Mouse (Mus musculus): ENCODE measurements around the gene Rpl19. TPM values are rescaled to one million over a fixed set of nuclear protein-coding genes. Genes with fewer than 3 reads are reported as not detected.

Gene Rpl19
- polyA plus RNA-seq, 1 experiment from 2014 or later: 1,089 TPM

DNA sequence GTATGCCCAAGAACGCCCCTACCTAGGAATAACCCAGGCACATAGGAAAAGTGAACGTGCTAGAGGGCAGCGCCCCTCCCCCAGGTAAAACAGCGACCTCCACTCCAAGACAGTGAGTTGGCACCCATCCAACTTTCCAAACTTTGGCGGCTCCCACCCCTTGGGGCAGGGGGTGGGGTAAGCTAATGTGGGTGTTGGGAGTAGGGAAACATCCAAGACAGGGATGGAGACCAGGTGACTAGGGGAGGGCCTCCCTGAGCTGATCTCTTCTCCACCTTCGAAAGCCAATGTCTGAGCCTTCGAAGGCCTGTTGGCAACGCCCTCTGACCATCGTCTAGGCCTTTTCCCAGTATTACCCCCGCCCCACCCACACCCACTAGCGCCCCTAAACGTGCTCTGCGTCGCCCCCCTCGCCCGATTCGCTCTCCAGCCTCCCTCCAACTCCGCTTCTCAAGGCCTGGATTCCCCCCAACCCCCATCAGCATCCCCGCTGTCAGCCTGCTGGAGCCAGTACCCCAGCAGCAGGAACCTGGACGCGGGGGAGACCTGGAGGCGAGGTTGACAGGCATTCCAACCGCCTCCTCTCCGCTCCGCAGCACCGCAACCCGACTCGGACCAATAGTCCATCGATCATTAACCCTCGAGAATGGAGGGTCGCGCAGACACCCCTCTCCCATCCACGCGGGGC, 4.8 kb upstream of the Rpl19 start:
- no peaks in the 10 kb centered on the region for H3K36me3 ChIP-seq (replicated peaks; ENCODE audit: control insufficient read depth, insufficient read depth, low read depth, low read length)
- DNase-seq (ENCODE audit: low spot score): peak; percentile 48

DNA sequence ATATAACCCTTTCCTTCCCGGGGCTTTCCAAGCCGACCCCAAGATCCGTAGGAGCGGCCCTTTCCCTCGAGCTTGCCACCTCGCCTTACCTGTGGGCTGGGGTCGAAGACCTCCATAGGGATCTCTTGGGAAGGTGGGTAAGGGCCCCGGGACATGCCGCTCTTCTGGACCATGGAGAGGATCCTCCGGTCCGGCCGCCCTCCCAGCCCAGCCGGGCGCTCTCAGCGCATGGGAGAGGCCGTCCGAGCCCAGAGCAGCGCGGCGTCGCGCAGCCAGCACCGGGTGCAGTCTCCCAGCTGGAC, 4.3 kb upstream of the Rpl19 start:
- Histone ChIP-seq H3K4me1 (ENCODE audit: control insufficient read depth, insufficient read depth, low read length) (peaks cover 17% of the 10 kb centered on the region), H3K9me3 (replicated peaks; ENCODE audit: control insufficient read depth, low read length) (no peaks in the 10 kb centered on the region), H3K4me3 (ENCODE audit: low read depth, low read length) (peak overlapping the region; percentile 58), H3K27ac (replicated peaks; ENCODE audit: low read depth, low read length) (peak overlapping the region; percentile 89), H3K9ac (replicated peaks; ENCODE audit: low read length) (peak overlapping the region; percentile 93), H3K27me3 (ENCODE audit: control insufficient read depth, insufficient read depth, low read length) (no peaks in the 10 kb centered on the region), H3K36me3 (replicated peaks; ENCODE audit: control insufficient read depth, insufficient read depth, low read depth, low read length) (no peaks in the 10 kb centered on the region), H3K4me2 (ENCODE audit: low read depth, low read length) (peak overlapping the region; percentile 72)
- no peak for DNase-seq (ENCODE audit: low spot score)
- WGBS: 0% methylated on average over 23 of the region's 23 CpGs
- peak; percentile 20 for ATAC-seq (replicated peaks; ENCODE audit: insufficient number of reproducible peaks, low FRiP score, low TSS enrichment, low read depth)

More for the DNA sequence above, 4.8 kb upstream of the Rpl19 start:
- H3K9me3 ChIP-seq (replicated peaks; ENCODE audit: control insufficient read depth, low read length): no peaks in the 10 kb centered on the region
- H3K4me1 ChIP-seq (ENCODE audit: control insufficient read depth, insufficient read depth, low read length): peaks cover 17% of the 10 kb centered on the region
- peak overlapping the region; percentile 89; the same call in 1 of the 2 replicates for H3K27ac ChIP-seq (replicated peaks; ENCODE audit: low read depth, low read length)
- no peaks in the 10 kb centered on the region for H3K27me3 ChIP-seq (ENCODE audit: control insufficient read depth, insufficient read depth, low read length)
- WGBS: 4% methylated on average over 34 of the region's 34 CpGs
- ATAC-seq (replicated peaks; ENCODE audit: insufficient number of reproducible peaks, low FRiP score, low TSS enrichment, low read depth): no peak
- H3K9ac ChIP-seq (replicated peaks; ENCODE audit: low read length): peak overlapping the region; percentile 93
- H3K4me3 ChIP-seq (ENCODE audit: low read depth, low read length): peak overlapping the region; percentile 58
- peak overlapping the region; percentile 72 for H3K4me2 ChIP-seq (ENCODE audit: low read depth, low read length)

GRCm38 (mm10) chr11:98022555-98023371, 3.7 kb upstream of the Rpl19 start, which contains the start of gene Cacnb1:
TSS of gene Cacnb1 (minus strand) at chr11:98023034.
- peak within 1 kb of the TSS; percentile 93 for H3K9ac ChIP-seq (replicated peaks; ENCODE audit: low read length)
- peak within 1 kb of the TSS; percentile 89 for H3K27ac ChIP-seq (replicated peaks; ENCODE audit: low read depth, low read length)
- H3K4me3 ChIP-seq (ENCODE audit: low read depth, low read length): peak within 1 kb of the TSS; percentile 58
- peaks cover 17% of the 10 kb centered on the region for H3K4me1 ChIP-seq (ENCODE audit: control insufficient read depth, insufficient read depth, low read length)
- peak within 1 kb of the TSS; percentile 72 for H3K4me2 ChIP-seq (ENCODE audit: low read depth, low read length)
- DNase-seq (ENCODE audit: low spot score) (peak; percentile 82), ATAC-seq (replicated peaks; ENCODE audit: insufficient number of reproducible peaks, low FRiP score, low TSS enrichment, low read depth) (peak; percentile 45)
- no peaks in the 10 kb centered on the region for H3K36me3 ChIP-seq (replicated peaks; ENCODE audit: control insufficient read depth, insufficient read depth, low read depth, low read length)
- no peaks in the 10 kb centered on the region for H3K27me3 ChIP-seq (ENCODE audit: control insufficient read depth, insufficient read depth, low read length)
- no peaks in the 10 kb centered on the region for H3K9me3 ChIP-seq (replicated peaks; ENCODE audit: control insufficient read depth, low read length)
- under 1% methylated on average over 41 of the region's 52 CpGs for WGBS

DNA sequence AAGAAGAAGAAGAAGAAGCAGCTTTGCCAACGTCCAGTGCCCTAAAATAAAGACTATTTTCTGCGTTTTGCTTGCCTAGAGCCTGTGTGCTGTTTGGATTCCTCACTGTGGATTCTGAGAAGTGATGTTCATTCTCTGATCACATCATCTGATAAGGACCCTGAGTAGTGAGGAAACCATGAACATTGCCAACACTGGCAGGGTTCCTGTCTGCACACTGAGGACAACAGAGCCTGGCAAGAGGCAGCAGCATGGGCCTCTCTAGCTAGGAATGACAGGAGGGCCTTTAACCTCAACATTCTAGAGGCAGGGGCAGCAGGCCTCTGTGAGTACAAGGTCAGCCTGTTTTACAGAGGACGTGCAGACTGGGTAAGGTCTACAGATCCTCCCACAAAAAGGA, 2.0 kb upstream of the Rpl19 start:
- no peak overlapping the region for H3K4me3 ChIP-seq (ENCODE audit: low read depth, low read length)
- no peak overlapping the region for H3K27ac ChIP-seq (replicated peaks; ENCODE audit: low read depth, low read length)
- ATAC-seq (replicated peaks; ENCODE audit: insufficient number of reproducible peaks, low FRiP score, low TSS enrichment, low read depth) (no peak), DNase-seq (ENCODE audit: low spot score) (no peak)
- no peaks in the 10 kb centered on the region for H3K27me3 ChIP-seq (ENCODE audit: control insufficient read depth, insufficient read depth, low read length)
- no peaks in the 10 kb centered on the region for H3K9me3 ChIP-seq (replicated peaks; ENCODE audit: control insufficient read depth, low read length)
- no peak overlapping the region for H3K9ac ChIP-seq (replicated peaks; ENCODE audit: low read length)
- H3K4me2 ChIP-seq (ENCODE audit: low read depth, low read length): no peak overlapping the region
- WGBS: 92% methylated on average over 3 of the region's 3 CpGs
- H3K4me1 ChIP-seq (ENCODE audit: control insufficient read depth, insufficient read depth, low read length): peaks cover 15% of the 10 kb centered on the region
- peaks cover 7% of the 10 kb centered on the region for H3K36me3 ChIP-seq (replicated peaks; ENCODE audit: control insufficient read depth, insufficient read depth, low read depth, low read length)

- Histone ChIP-seq H3K36me3 (replicated peaks; ENCODE audit: control insufficient read depth, insufficient read depth, low read depth, low read length) (peaks cover 9% of the 10 kb centered on the region), H3K9me3 (replicated peaks; ENCODE audit: control insufficient read depth, low read length) (no peaks in the 10 kb centered on the region), H3K27ac (replicated peaks; ENCODE audit: low read depth, low read length) (peak overlapping the region; percentile 71), H3K4me3 (ENCODE audit: low read depth, low read length) (peak overlapping the region; percentile 99), H3K4me1 (ENCODE audit: control insufficient read depth, insufficient read depth, low read length) (peaks cover 6% of the 10 kb centered on the region; the same call in 1 of the 2 replicates), H3K9ac (replicated peaks; ENCODE audit: low read length) (peak overlapping the region; percentile 99), H3K4me2 (ENCODE audit: low read depth, low read length) (peak overlapping the region; percentile 74), H3K27me3 (ENCODE audit: control insufficient read depth, insufficient read depth, low read length) (no peaks in the 10 kb centered on the region)
- ATAC-seq (replicated peaks; ENCODE audit: insufficient number of reproducible peaks, low FRiP score, low TSS enrichment, low read depth): no peak
- WGBS: 5% methylated on average over 15 of the region's 15 CpGs
- DNase-seq (ENCODE audit: low spot score): no peak
Measured at GRCm38 (mm10) chr11:98026248-98026569, 301 bp upstream of the Rpl19 start.

- H3K27ac ChIP-seq (replicated peaks; ENCODE audit: low read depth, low read length): peak overlapping the region; percentile 71
- no peak for DNase-seq (ENCODE audit: low spot score)
- peak overlapping the region; percentile 99 for H3K9ac ChIP-seq (replicated peaks; ENCODE audit: low read length)
- ATAC-seq (replicated peaks; ENCODE audit: insufficient number of reproducible peaks, low FRiP score, low TSS enrichment, low read depth): no peak; the same call in 1 of the 2 replicates
- H3K36me3 ChIP-seq (replicated peaks; ENCODE audit: control insufficient read depth, insufficient read depth, low read depth, low read length): peaks cover 9% of the 10 kb centered on the region
- H3K9me3 ChIP-seq (replicated peaks; ENCODE audit: control insufficient read depth, low read length): no peaks in the 10 kb centered on the region
- peak overlapping the region; percentile 74 for H3K4me2 ChIP-seq (ENCODE audit: low read depth, low read length)
- peak overlapping the region; percentile 99 for H3K4me3 ChIP-seq (ENCODE audit: low read depth, low read length)
- under 1% methylated on average over 18 of the region's 18 CpGs for WGBS
- H3K27me3 ChIP-seq (ENCODE audit: control insufficient read depth, insufficient read depth, low read length): no peaks in the 10 kb centered on the region
- H3K4me1 ChIP-seq (ENCODE audit: control insufficient read depth, insufficient read depth, low read length): peaks cover 3% of the 10 kb centered on the region; the same call in 1 of the 2 replicates
Measured at GRCm38 (mm10) chr11:98027297-98027688, 783 bp downstream of the Rpl19 start.

- DNase-seq (ENCODE audit: low spot score): no peak
- Histone ChIP-seq H3K9me3 (replicated peaks; ENCODE audit: control insufficient read depth, low read length) (no peaks in the 10 kb centered on the region), H3K4me3 (ENCODE audit: low read depth, low read length) (peak overlapping the region; percentile 99), H3K9ac (replicated peaks; ENCODE audit: low read length) (peak overlapping the region; percentile 99), H3K27me3 (ENCODE audit: control insufficient read depth, insufficient read depth, low read length) (no peaks in the 10 kb centered on the region), H3K27ac (replicated peaks; ENCODE audit: low read depth, low read length) (no peak overlapping the region), H3K4me1 (ENCODE audit: control insufficient read depth, insufficient read depth, low read length) (peaks cover 3% of the 10 kb centered on the region; the same call in 1 of the 2 replicates), H3K4me2 (ENCODE audit: low read depth, low read length) (peak overlapping the region; percentile 74), H3K36me3 (replicated peaks; ENCODE audit: control insufficient read depth, insufficient read depth, low read depth, low read length) (peaks cover 9% of the 10 kb centered on the region)
- WGBS: 26% methylated on average over 7 of the region's 7 CpGs
- no peak for ATAC-seq (replicated peaks; ENCODE audit: insufficient number of reproducible peaks, low FRiP score, low TSS enrichment, low read depth)
Measured at GRCm38 (mm10) chr11:98027785-98028184, 1.3 kb downstream of the Rpl19 start.
